Mouse (Mus musculus) kidney, embryonic 15.5 days (tissue): ENCODE data around the gene Gm49673. TPM values are rescaled to one million over a fixed set of nuclear protein-coding genes. Genes with fewer than 3 reads are reported as not detected.
"Not testable (repeated sequence)": the region's sequence is repeated elsewhere in the genome, so short reads cannot be mapped to it uniquely, and the experiment has no call there.

ENCODE experiments used
- ATAC-seq: fragments of 200-750 bp; cut with Nextera tagmentation; replicated peaks from 2 replicates; pipeline ENCODE4 v1.8.0; 2017; ENCODE audit warnings: moderate TSS enrichment; ENCODE audit not compliant: low FRiP score
- H3K27ac ChIP-seq: fragments of 300-500 bp; sonication (generic); 2 replicates; pipeline ENCODE4 v1.5.1; 2015; ENCODE audit warnings: mild to moderate bottlenecking, inconsistent platforms
- H3K27me3 ChIP-seq: fragments of 300-500 bp; sonication (generic); 2 replicates; pipeline ENCODE4 v1.6.1; 2015; ENCODE audit warnings: inconsistent platforms
- H3K36me3 ChIP-seq: fragments of 300-500 bp; sonication (generic); 2 replicates; pipeline ENCODE4 v1.6.1; 2015; ENCODE audit warnings: inconsistent platforms
- H3K4me1 ChIP-seq: fragments of 300-500 bp; sonication (generic); 2 replicates; pipeline ENCODE4 v1.6.1; 2015; ENCODE audit warnings: inconsistent platforms
- H3K4me2 ChIP-seq: fragments of 300-500 bp; sonication (generic); 2 replicates; pipeline ENCODE4 v1.6.1; 2015; ENCODE audit warnings: moderate library complexity, mild to moderate bottlenecking, inconsistent platforms
- H3K4me3 ChIP-seq: fragments of 300-500 bp; sonication (generic); replicated peaks from 2 replicates; pipeline ENCODE4 v1.5.1; 2015; ENCODE audit warnings: mild to moderate bottlenecking, inconsistent platforms
- H3K9ac ChIP-seq: fragments of 300-500 bp; sonication (generic); 2 replicates; pipeline ENCODE4 v1.6.1; 2015; ENCODE audit warnings: mild to moderate bottlenecking, inconsistent platforms
- H3K9me3 ChIP-seq: fragments of 300-500 bp; sonication (generic); replicated peaks from 2 replicates; pipeline ENCODE4 v1.6.1; 2016; ENCODE audit warnings: inconsistent platforms
- WGBS: fragments of 180-500 bp; shearing (Covaris S2); methylation state at CpG from one replicate; pipeline ENCODE4 v1.1.7; 2015; ENCODE audit warnings: mixed read lengths; 5-methylcytosine and 5-hydroxymethylcytosine counted together
- polyA plus RNA-seq: library from polyadenylated mRNA; unstranded; fragments of >200 nt; fragmentation: Nextera tagmentation; extraction: Ambion mirVana; gene quantifications from 2 replicates; pipeline ENCODE4 v1.2.1, GENCODE M21; 2015

Gm49673 gene
- polyA plus RNA-seq: 0.26 and 0.57 TPM in 2 replicates

DNA sequence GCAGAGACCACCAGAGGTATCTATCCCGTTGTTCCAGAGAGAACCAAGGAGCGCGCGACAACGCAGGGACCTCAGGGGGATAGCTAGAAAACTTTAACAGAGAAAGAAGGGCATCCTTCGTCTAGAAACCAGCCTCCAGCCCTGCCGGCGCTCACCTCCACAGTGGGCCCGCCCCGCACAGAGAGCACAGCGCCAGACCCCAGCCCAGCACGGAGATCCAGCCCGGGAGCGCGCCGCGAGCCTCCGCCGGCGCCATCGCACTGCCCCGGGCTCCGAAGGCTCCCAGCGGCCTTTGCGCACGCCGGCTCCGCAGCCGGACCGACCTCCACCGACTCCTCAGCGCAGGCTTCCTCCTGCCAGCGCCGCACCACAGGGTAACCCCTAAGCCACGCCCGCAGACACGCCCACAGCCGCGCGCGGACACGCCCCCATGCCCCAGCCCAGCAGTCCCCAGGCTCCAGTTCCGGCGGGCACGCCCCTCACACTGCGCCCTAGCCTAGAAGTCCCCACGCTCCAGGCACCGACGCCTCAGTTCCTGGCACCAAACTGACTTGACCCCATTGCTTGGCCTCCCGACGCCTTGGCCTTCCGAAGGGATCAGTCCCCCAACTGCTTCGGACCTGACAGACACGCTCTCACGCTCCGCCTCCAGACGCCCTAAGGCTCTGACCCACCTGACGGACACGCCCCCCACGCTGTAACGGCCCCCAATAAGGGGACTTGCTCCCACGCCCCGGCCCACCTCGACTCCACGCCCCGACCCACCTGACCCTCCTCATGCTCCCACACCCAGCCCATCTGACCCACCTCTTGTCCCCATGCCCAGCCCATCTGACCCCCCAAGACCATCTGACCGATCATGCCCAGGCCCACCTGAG, at the start of gene Gm49673, which contains the start of gene Rnaset2a:
TSS of gene Gm49673 (minus strand) at position 350 of the 878 bp plus-strand sequence.
TSS of gene Rnaset2a (minus strand) at position 659 of the 878 bp plus-strand sequence.
- under 1% methylated on average over 54 of the region's 67 CpGs for WGBS

DNA sequence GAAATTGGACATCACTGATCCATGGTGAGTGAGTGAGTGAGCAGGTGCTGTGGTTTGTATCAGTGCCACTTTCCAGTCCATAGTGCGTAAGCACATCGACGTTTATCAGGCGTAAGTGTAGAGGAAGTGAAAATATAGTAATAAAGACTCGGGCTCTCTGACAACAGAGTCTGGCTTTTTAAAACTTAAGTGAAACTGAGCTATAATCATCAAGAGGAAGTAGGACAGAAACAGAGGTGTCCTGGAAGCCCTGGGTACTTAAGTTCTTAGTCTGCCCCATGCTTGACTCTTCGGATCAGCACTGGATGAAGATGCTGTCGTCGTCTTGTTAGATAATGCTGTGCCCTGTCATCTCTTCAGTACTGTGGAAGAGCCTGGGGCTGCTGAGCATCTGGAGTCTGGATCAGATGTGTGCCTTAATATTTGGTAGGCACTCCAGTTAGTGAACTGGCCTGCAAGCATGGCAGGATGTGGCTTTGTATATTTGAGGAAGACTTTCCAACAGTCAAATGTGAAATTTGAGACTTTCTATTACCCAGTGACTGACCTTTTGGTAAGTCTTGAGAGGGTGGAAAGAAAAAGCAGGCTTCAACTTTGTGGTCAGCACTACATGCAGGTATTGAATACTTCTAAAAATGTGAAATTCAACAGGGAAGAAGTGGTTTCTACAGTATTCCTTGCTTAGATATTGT, 48.2 kb upstream of the Gm49673 start:
- 93% methylated on average over 8 of the region's 8 CpGs for WGBS
- Histone ChIP-seq H3K4me2 (no peak overlapping the region), H3K36me3 (peaks cover 54% of the 10 kb centered on the region), H3K4me3 (no peak overlapping the region), H3K27me3 (no peaks in the 10 kb centered on the region), H3K9ac (no peak overlapping the region), H3K27ac (no peak overlapping the region), H3K9me3 (no peaks in the 10 kb centered on the region), H3K4me1 (no peaks in the 10 kb centered on the region)
- no peak for ATAC-seq

More for the DNA sequence above, at the start of gene Gm49673, which contains the start of gene Rnaset2a:
- H3K36me3 ChIP-seq, H3K4me1 ChIP-seq, H3K27me3 ChIP-seq, H3K9me3 ChIP-seq: not testable (repeated sequence)
- peak; percentile 99 for ATAC-seq
- Histone ChIP-seq H3K4me2 (peak within 1 kb of the TSS; percentile 60), H3K27ac (peak within 1 kb of the TSS; percentile 75), H3K9ac (peak within 1 kb of the TSS; percentile 61), H3K4me3 (peak within 1 kb of the TSS; percentile 61)

DNA sequence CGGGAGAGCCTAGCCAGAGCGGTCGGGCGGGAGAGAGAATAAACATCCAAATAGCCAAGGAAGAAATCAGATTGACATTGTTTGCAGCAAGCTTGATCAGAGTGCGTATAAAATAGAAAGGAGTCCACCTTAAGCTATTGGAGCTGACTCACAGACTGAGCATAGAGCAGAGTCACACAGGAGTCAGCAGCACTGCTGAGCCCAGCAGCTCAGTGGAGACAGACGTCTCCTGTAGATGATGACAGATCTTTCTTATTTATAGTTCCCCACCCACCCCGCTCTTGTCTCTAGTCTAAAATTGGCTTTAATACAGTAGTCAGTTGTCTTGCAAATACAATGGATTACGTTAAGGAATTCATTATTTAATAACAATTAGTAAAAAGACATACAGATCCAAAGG, 46.1 kb upstream of the Gm49673 start:
- 42% methylated on average over 8 of the region's 8 CpGs for WGBS
- H3K36me3 ChIP-seq: peaks cover 76% of the 10 kb centered on the region

DNA sequence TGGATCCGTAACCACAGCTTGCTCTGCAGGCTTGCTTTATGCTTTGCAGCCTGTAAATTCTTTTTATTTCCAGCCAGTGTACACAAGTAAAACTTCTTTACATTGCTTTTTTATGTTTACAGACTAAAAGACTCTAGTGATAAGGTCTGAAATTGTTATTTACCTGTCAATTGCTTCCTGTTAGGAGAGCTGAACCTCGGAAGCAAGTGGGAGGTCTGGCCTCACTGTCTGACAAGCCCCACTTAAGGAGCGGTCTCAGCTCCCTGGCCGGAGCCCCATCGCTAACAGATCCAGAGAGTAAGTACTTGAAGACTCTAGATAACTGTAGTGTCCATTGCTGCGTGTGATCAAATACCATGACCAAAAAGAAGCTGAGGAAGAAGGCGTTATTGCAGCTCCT, 36.6 kb upstream of the Gm49673 start:
- ATAC-seq: no peak; the same call in 1 of the 2 replicates

More for the DNA sequence above, 46.1 kb upstream of the Gm49673 start:
- Histone ChIP-seq H3K27me3 (no peaks in the 10 kb centered on the region), H3K27ac (no peak overlapping the region), H3K9ac (no peak overlapping the region), H3K4me2 (no peak overlapping the region), H3K4me1 (no peaks in the 10 kb centered on the region), H3K9me3 (no peaks in the 10 kb centered on the region), H3K4me3 (no peak overlapping the region)
- no peak for ATAC-seq

DNA sequence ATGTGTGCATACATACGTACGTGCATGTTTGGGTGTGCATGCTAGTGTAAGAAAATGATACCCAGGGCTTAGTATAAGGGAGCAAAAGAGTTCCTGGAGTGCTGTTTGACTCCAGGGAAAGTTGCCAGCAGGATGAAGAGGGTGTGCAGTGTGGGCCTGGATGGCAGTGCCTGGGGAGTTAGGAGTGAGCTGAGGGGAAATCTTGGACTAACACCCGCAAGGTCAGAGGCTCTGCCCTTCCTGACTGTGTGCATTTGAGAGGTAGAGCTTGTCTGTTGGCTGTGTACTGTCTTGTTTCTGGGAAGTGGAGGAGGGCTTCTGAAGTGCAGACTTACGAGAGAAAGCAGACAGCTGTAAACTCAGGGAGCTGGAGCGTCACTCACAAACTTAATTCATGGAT, 36.2 kb upstream of the Gm49673 start:
- Histone ChIP-seq H3K4me2 (no peak overlapping the region), H3K27me3 (no peaks in the 10 kb centered on the region), H3K9ac (no peak overlapping the region), H3K36me3 (peaks cover 88% of the 10 kb centered on the region), H3K4me1 (peaks cover 18% of the 10 kb centered on the region; the same call in 1 of the 2 replicates), H3K4me3 (no peak overlapping the region), H3K27ac (peak overlapping the region; percentile 60), H3K9me3 (no peaks in the 10 kb centered on the region)
- peak; percentile 25; the same call in 1 of the 2 replicates for ATAC-seq
- WGBS: 39% methylated on average over 5 of the region's 5 CpGs

More for the DNA sequence above, 36.6 kb upstream of the Gm49673 start:
- no peak overlapping the region for H3K9ac ChIP-seq
- H3K4me2 ChIP-seq: no peak overlapping the region
- H3K4me3 ChIP-seq: no peak overlapping the region
- peaks cover 18% of the 10 kb centered on the region; the same call in 1 of the 2 replicates for H3K4me1 ChIP-seq
- H3K9me3 ChIP-seq: no peaks in the 10 kb centered on the region
- 46% methylated on average over 7 of the region's 7 CpGs for WGBS
- peak overlapping the region; percentile 60; the same call in 1 of the 2 replicates for H3K27ac ChIP-seq
- H3K36me3 ChIP-seq: peaks cover 88% of the 10 kb centered on the region
- no peaks in the 10 kb centered on the region for H3K27me3 ChIP-seq

DNA sequence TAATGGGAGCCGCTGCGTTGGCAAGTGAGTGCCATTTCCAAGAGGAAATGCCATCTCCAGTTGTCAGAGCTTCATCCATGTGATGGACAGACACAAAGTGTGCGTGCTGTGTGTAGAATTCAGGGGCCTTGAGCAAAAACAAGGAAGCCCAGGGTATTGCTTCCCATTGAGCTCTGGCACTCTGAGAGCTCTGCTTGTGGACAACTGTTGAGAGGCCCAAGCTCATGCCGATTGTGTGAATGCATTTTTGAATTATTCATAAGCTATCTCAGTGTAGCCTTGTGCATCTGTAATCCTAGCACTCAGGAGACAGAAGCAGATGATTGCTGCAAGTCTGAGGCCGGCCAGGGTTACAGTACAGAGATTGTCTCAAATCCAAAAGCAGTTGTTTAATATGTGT, 29.5 kb upstream of the Gm49673 start:
- Histone ChIP-seq H3K4me3 (no peak overlapping the region), H3K9me3 (no peaks in the 10 kb centered on the region), H3K4me1 (no peaks in the 10 kb centered on the region), H3K9ac (no peak overlapping the region), H3K36me3 (peaks cover 91% of the 10 kb centered on the region), H3K27me3 (no peaks in the 10 kb centered on the region), H3K27ac (no peak overlapping the region), H3K4me2 (no peak overlapping the region)
- ATAC-seq: no peak
- WGBS: 93% methylated on average over 5 of the region's 5 CpGs

DNA sequence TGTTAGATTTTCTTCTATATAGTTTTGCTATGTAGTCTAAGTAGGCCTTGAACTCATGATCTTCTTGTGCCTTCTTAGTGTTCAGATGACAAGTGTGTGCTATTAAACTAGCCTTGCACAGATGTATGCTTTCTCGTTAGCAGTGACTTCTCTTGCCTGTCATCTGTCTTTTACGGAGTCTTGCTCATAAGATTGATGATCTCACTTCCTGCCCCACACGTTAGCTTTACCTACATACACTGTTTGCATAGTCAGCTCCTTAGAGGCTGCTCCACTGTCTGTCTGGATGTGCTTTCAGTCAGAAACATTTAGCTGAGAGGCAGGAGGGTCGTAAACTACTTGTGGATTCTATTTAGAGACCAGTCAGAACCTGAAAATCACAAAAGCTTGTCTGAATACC, 23.5 kb upstream of the Gm49673 start:
- Histone ChIP-seq H3K9me3 (no peaks in the 10 kb centered on the region), H3K36me3 (peaks cover 70% of the 10 kb centered on the region), H3K9ac (no peak overlapping the region), H3K27ac (no peak overlapping the region), H3K4me2 (no peak overlapping the region), H3K4me1 (no peaks in the 10 kb centered on the region), H3K4me3 (no peak overlapping the region), H3K27me3 (no peaks in the 10 kb centered on the region)
- 39% methylated on average over 4 of the region's 4 CpGs for WGBS
- ATAC-seq: no peak

DNA sequence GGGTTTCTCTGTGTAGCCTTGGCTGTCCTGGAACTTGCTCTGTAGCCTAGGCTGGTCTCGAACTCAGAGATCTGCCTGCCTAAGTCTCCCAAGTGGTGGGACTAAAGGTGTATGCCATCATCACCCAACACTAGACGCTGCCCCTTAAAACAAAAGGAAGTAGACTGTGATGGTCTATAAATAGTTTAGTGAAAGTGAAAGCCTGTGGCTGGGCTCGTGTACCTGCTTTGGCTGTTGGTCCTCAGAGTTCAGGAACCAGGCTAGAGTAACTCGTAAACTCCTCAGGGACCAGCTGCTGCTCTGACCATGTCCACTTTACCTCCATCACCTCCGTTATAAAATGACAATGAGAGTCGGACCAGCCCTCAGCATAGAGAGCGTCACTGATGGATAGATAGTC, 22.7 kb upstream of the Gm49673 start:
- H3K27ac ChIP-seq: no peak overlapping the region
- peaks cover 63% of the 10 kb centered on the region for H3K36me3 ChIP-seq
- no peak overlapping the region for H3K4me2 ChIP-seq
- H3K4me1 ChIP-seq: no peaks in the 10 kb centered on the region
- no peak for ATAC-seq
- H3K9ac ChIP-seq: no peak overlapping the region
- no peak overlapping the region for H3K4me3 ChIP-seq
- 88% methylated on average over 7 of the region's 7 CpGs for WGBS
- H3K9me3 ChIP-seq: no peaks in the 10 kb centered on the region
- H3K27me3 ChIP-seq: no peaks in the 10 kb centered on the region

DNA sequence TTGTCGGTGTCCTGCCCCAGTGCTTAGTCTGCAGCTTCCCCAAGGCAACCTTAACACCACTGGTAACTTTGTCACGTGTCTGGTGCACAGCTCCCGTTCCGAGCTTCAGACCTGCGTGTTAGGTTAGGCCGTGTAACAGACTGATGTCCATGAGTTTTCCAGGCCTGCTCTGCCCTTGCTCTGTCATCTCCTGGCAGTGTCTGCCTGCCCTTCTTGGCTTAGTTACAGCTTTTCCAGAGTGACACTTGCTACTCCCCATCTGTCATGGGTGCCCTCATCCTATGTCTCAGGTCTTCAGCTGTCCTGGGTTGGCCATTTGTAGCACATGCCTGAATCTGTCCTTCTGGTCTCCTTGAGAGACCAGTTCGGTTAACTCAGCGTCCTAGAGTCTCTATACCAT, 19.8 kb upstream of the Gm49673 start:
- 93% methylated on average over 7 of the region's 8 CpGs for WGBS

DNA sequence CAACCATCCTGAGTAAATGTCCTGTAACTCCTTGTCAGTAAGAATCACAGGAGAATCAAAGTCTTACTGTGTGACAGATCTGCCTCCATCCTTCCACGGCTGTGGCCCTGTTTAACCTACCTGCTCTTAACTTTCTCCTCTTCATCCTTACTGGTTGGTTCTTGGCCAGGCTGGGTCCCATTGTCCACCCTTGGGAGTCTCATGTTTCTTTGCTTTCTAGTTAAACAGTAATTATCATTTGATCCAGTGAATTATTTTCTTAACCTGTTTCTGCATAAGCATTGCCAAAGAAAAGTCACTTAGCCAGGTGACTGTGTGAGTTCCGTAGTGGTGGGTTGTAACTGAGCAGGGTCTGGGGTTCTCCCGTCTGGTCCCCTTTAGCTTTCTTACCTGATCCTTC, 18.9 kb upstream of the Gm49673 start:
- H3K4me3 ChIP-seq: peak overlapping the region; percentile 58
- not testable (repeated sequence) for ATAC-seq, H3K9me3 ChIP-seq, H3K4me1 ChIP-seq, H3K27me3 ChIP-seq, H3K27ac ChIP-seq, H3K9ac ChIP-seq
- H3K4me2 ChIP-seq: peak overlapping the region; percentile 52
- 22% methylated on average over 2 of the region's 3 CpGs for WGBS
- peaks cover 26% of the 10 kb centered on the region for H3K36me3 ChIP-seq

More for the DNA sequence above, 19.8 kb upstream of the Gm49673 start:
- not testable (repeated sequence) for H3K4me2 ChIP-seq, H3K27me3 ChIP-seq, H3K27ac ChIP-seq, H3K9me3 ChIP-seq, H3K4me1 ChIP-seq, H3K4me3 ChIP-seq, H3K9ac ChIP-seq, ATAC-seq
- H3K36me3 ChIP-seq: peaks cover 36% of the 10 kb centered on the region

DNA sequence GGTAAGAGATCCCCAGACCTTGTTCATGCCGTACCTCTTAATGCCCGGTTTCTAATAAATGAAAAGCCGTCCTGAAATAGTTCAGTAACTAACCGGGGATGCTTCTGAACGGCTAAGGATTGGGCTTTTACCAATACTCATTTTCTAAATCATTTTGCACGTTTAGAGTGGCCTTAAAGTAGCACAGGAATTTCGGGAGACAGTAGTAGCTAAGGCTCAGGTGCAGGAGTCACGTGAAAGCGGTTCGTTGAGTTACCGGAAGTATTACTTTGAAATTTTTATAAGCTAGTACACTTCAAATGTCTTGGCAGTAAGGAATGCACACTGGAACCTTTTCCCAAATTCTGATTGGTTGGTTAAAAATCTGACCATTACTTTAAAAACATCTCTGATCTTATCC, 18.4 kb upstream of the Gm49673 start:
- not testable (repeated sequence) for H3K9ac ChIP-seq, H3K9me3 ChIP-seq, H3K27ac ChIP-seq, H3K27me3 ChIP-seq, H3K4me1 ChIP-seq, ATAC-seq
- peak overlapping the region; percentile 58 for H3K4me3 ChIP-seq
- WGBS: 1% methylated on average over 11 of the region's 11 CpGs
- peak overlapping the region; percentile 52 for H3K4me2 ChIP-seq
- peaks cover 21% of the 10 kb centered on the region for H3K36me3 ChIP-seq

DNA sequence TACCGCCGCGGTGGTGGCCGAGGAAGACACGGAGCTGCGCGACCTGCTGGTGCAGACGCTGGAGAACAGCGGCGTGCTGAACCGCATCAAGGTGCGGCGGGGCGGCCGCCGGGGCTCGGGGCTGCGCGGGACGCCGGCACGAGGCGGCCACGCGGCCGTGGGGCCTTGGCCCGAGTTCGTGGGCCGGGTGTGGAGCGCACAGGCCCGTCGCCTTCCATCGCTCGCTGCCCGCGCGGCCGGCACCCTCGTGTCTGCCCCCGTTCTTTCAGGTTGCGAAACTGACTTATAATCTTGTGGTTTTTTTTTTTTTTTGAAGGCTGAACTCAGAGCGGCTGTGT, 18.0 kb upstream of the Gm49673 start:
- not testable (repeated sequence) for H3K27me3 ChIP-seq, H3K4me1 ChIP-seq, ATAC-seq, H3K9me3 ChIP-seq
- peak overlapping the region; percentile 62; the same call in 1 of the 2 replicates for H3K27ac ChIP-seq
- H3K36me3 ChIP-seq: peaks cover 17% of the 10 kb centered on the region
- peak overlapping the region; percentile 52 for H3K4me2 ChIP-seq
- H3K9ac ChIP-seq: peak overlapping the region; percentile 49
- WGBS: under 1% methylated on average over 35 of the region's 42 CpGs
- peak overlapping the region; percentile 58 for H3K4me3 ChIP-seq
